Mouse (Mus musculus) kidney, postnatal 0 days (tissue): Measurements from ENCODE around the gene Tarm1. TPM values are rescaled to one million over a fixed set of nuclear protein-coding genes. Genes with fewer than 3 reads are reported as not detected.
A peak's percentile ranks its signal among the peaks of the same experiment; 100 is the strongest.

Source experiments
- ATAC-seq: fragments of 200-750 bp; cut with Nextera tagmentation; replicated peaks from 2 replicates; pipeline ENCODE4 v1.8.0; 2017; ENCODE audit warnings: low read depth, moderate number of reproducible peaks, moderate TSS enrichment, moderate library complexity; ENCODE audit not compliant: low FRiP score
- DNase-seq: peaks from one replicate; pipeline ENCODE4 v3.0.0-alpha.2; 2016; ENCODE audit warnings: low spot score
- H3K27ac ChIP-seq: fragments of 300-500 bp; sonication (generic); 2 replicates; pipeline ENCODE4 v1.5.1; 2014; ENCODE audit warnings: mild to moderate bottlenecking
- H3K27me3 ChIP-seq: fragments of 300-500 bp; sonication (generic); 2 replicates; pipeline ENCODE4 v1.6.1; 2014; ENCODE audit warnings: low read length, mixed read lengths; ENCODE audit not compliant: insufficient read depth
- H3K36me3 ChIP-seq: fragments of 300-500 bp; sonication (generic); 2 replicates; pipeline ENCODE4 v1.6.1; 2014; ENCODE audit warnings: low read length, mixed read lengths; ENCODE audit not compliant: insufficient read depth
- H3K4me1 ChIP-seq: fragments of 300-500 bp; sonication (generic); replicated peaks from 2 replicates; pipeline ENCODE4 v1.6.1; 2014; ENCODE audit warnings: antibody characterized with exemption, low read length, mixed read lengths; ENCODE audit not compliant: insufficient read depth
- H3K4me2 ChIP-seq: fragments of 300-500 bp; sonication (generic); 2 replicates; pipeline ENCODE4 v1.6.1; 2014; ENCODE audit warnings: mild to moderate bottlenecking, low read length, moderate library complexity, mixed read lengths
- H3K4me3 ChIP-seq: fragments of 300-500 bp; sonication (generic); replicated peaks from 2 replicates; pipeline ENCODE4 v1.5.1; 2014; ENCODE audit warnings: low read depth, low read length
- H3K9ac ChIP-seq: fragments of 300-500 bp; sonication (generic); 2 replicates; pipeline ENCODE4 v1.6.1; 2014; ENCODE audit warnings: low read depth, low read length
- H3K9me3 ChIP-seq: fragments of 300-500 bp; sonication (generic); replicated peaks from 2 replicates; pipeline ENCODE4 v1.6.1; 2016; ENCODE audit warnings: low read length, inconsistent platforms, mixed read lengths
- CTCF ChIP-seq: IDR thresholded peaks from 2 replicates; pipeline ENCODE4 v1.5.1; 2016; ENCODE audit warnings: antibody characterized with exemption, low read depth, mild to moderate bottlenecking, moderate library complexity
- WGBS: fragments of 180-500 bp; shearing (Covaris S2); extraction: QIAGEN DNeasy Blood & Tissue Kit; methylation state at CpG from one replicate; pipeline ENCODE4 v1.1.7; 2014; 5-methylcytosine and 5-hydroxymethylcytosine counted together
- polyA plus RNA-seq: library from polyadenylated mRNA; unstranded; fragments of >200 nt; fragmentation: Nextera tagmentation; extraction: Ambion mirVana; gene quantifications from 2 replicates; pipeline ENCODE4 v1.2.1, GENCODE M21; 2015

The Tarm1 gene
- polyA plus RNA-seq, 1 experiment from 2014 or later = 0.88 TPM

DNA sequence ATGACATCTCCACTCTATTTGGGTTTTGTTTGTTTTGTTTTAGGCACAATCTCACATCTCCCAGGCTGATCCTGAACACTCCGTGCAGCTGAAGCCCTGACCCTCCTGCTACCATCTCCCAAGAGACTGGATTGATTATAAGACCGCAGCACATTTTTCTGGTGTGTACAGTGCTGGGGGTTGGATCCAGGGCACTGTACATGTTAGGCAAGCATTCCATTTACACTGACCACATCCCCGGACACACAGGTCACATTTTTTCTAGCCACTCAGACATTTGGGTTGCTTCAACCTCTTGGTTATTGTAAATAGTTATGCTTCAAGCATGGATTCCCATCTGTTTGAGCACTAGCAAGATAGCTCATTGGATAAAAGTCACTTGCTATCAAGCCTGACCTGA, 55.8 kb downstream of the Tarm1 start:
- Histone ChIP-seq H3K4me1 (no peaks in the 10 kb centered on the region), H3K4me3 (no peak overlapping the region), H3K9ac (no peak overlapping the region), H3K27me3 (no peaks in the 10 kb centered on the region), H3K9me3 (no peaks in the 10 kb centered on the region), H3K27ac (no peak overlapping the region), H3K36me3 (no peaks in the 10 kb centered on the region), H3K4me2 (no peak overlapping the region)
- no peak for TF ChIP-seq CTCF
- ATAC-seq (no peak), DNase-seq (no peak)
- WGBS = 71% methylated on average over 3 of the region's 3 CpGs

DNA sequence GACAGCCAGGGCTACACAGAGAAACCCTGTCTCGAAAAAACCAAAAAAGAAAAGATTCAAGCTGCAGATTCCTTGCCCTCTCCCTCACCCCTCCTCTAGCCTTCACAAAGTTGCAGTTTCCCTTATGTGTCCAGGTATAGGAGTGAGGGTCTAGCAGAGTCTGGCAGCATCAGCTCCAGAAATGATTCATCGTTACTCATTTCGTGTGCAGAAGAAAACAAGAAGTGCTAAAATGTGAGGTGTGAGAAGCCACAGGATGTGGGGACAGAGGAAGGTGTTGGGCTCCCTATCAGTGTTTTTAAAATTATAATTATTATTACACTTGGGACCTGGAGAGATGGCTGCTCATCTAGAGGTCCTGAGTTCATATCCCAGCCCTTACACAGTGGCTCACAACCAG, 57.7 kb downstream of the Tarm1 start:
- 70% methylated on average over 3 of the region's 3 CpGs for WGBS
- Histone ChIP-seq H3K4me1 (no peaks in the 10 kb centered on the region), H3K36me3 (no peaks in the 10 kb centered on the region), H3K27ac (no peak overlapping the region), H3K4me3 (no peak overlapping the region), H3K27me3 (no peaks in the 10 kb centered on the region), H3K9me3 (no peaks in the 10 kb centered on the region), H3K4me2 (no peak overlapping the region), H3K9ac (no peak overlapping the region)
- TF ChIP-seq CTCF = no peak
- no peak for DNase-seq
- no peak for ATAC-seq

DNA sequence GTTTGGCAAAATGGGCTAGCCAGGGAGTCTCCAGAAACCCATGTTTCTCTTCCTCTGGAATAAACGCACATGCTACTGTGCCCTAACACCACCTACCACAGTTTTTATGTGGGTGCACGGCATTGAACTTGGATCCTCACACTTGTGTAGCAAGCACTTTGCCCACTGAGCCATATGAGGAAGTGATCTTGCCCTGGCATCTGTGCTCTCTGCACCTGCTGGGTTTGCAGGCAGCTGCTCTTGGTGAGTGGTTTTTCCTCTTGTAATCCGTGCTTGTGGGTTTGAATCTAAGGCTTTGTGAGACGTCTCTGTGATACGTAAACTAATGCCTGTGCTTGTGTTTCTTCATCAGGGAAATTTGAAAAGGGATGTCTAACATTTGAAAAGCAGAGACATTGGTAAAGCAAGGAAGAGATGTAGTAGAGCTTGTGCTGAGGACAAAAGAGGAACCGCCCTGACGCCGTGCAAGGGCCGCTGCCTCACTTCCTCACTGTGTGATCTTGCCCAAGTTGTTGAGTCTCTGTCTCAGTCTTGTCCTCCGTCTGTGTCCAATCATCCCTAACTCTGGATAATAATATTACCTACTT, 59.9 kb downstream of the Tarm1 start:
- Histone ChIP-seq H3K4me3 (no peak overlapping the region), H3K27me3 (no peaks in the 10 kb centered on the region), H3K9me3 (no peaks in the 10 kb centered on the region), H3K27ac (no peak overlapping the region), H3K36me3 (no peaks in the 10 kb centered on the region), H3K4me2 (no peak overlapping the region), H3K4me1 (no peaks in the 10 kb centered on the region), H3K9ac (no peak overlapping the region)
- DNase-seq = no peak
- no peak for ATAC-seq
- TF ChIP-seq CTCF = no peak
- 84% methylated on average over 10 of the region's 10 CpGs for WGBS

DNA sequence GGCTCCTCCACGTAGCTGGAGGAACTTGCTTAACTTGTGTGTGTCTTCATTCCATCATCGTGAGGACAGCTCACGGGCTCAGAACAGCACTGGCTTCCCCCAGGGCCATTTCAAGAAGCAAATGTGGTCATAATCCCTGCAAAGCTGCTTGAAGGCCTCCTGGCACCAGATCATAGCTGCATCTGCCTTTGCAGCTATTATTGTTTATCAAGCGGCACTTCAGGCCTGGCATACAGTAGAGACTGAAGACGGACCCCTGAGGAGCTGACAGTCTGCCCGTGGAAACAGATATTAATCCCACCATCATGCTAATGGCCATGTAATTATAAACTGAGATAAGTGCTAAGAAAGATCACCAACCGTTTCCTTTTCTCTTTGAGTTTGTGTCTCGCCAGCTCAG, 61.9 kb downstream of the Tarm1 start:
- TF ChIP-seq CTCF = no peak
- ATAC-seq (no peak), DNase-seq (no peak)
- Histone ChIP-seq H3K36me3 (no peaks in the 10 kb centered on the region), H3K9me3 (no peaks in the 10 kb centered on the region), H3K4me2 (no peak overlapping the region), H3K4me3 (no peak overlapping the region), H3K4me1 (no peaks in the 10 kb centered on the region), H3K27me3 (no peaks in the 10 kb centered on the region), H3K9ac (no peak overlapping the region), H3K27ac (no peak overlapping the region)
- 83% methylated on average over 8 of the region's 8 CpGs for WGBS

DNA sequence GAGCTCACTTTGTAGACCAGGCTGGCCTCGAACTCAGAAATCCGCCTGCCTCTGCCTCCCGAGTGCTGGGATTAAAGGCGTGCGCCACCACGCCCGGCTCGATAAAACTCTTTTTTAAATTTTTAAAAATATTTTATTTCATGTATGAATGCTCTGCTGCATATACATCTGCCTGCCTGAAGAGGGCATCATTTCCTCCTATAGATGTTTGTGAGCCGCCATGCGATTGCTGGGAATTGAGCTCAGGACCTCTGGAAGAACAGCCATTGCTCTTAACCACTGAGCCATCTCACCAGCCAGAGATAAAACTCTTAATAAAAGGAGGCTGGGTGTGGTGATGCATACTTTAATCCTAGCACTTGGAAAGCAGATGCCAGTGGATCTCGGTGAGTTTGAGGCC, 62.4 kb downstream of the Tarm1 start:
- WGBS = 90% methylated on average over 9 of the region's 11 CpGs
- Histone ChIP-seq H3K9me3 (no peaks in the 10 kb centered on the region), H3K27me3 (no peaks in the 10 kb centered on the region), H3K4me2 (no peak overlapping the region), H3K9ac (no peak overlapping the region), H3K4me3 (no peak overlapping the region), H3K4me1 (no peaks in the 10 kb centered on the region), H3K27ac (no peak overlapping the region), H3K36me3 (no peaks in the 10 kb centered on the region)
- no peak for ATAC-seq
- TF ChIP-seq CTCF = no peak
- no peak for DNase-seq

DNA sequence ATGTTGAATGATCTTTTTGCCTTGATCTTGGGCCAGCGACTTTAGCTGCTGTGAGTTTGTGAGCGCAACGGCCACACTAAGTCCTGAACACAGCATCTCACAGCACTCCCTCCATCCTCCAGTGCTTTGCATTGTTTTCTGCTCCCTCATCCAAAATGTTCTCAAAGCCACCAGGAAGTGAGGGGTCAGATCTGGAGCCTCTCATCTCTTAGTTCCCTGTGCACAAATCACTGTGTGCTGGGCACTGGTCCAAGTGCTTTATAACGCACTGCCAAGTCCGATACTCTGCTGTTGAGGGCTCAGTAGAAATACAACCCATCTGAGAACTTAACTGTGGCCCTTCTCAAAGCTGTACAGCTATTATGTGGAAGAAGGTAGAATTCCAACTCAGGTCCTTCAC, 64.5 kb downstream of the Tarm1 start:
- Histone ChIP-seq H3K4me3 (no peak overlapping the region), H3K4me2 (no peak overlapping the region), H3K27ac (no peak overlapping the region), H3K4me1 (no peaks in the 10 kb centered on the region), H3K36me3 (no peaks in the 10 kb centered on the region), H3K9me3 (no peaks in the 10 kb centered on the region), H3K9ac (no peak overlapping the region), H3K27me3 (no peaks in the 10 kb centered on the region)
- TF ChIP-seq CTCF = no peak
- DNase-seq (peak; percentile 12), ATAC-seq (no peak)
- 35% methylated on average over 5 of the region's 5 CpGs for WGBS

Other genes starting within 250 kb of the Tarm1 start
- gene Myadm, start 213.5 kb downstream of the Tarm1 start, polyA plus RNA-seq = 73.0 and 79.8 TPM in 2 replicates
- 0.05 TPM in 2 replicates for gene Prkcg, start 213.4 kb downstream of the Tarm1 start, polyA plus RNA-seq
- 0.64 and 0.83 TPM in 2 replicates for gene Cacng7, start 169.7 kb downstream of the Tarm1 start, polyA plus RNA-seq
- 0.67 and 1.1 TPM in 2 replicates for gene Cacng8, start 111.9 kb downstream of the Tarm1 start, polyA plus RNA-seq
- 0.11 TPM in 1 of 2 replicates, not detected in the other for gene Cacng6, start 78.4 kb downstream of the Tarm1 start, polyA plus RNA-seq
- gene Oscar, start 113.5 kb upstream of the Tarm1 start, polyA plus RNA-seq = 0.14 TPM in 1 of 2 replicates, not detected in the other
- gene Ndufa3, start 114.7 kb upstream of the Tarm1 start, polyA plus RNA-seq = 637 and 674 TPM in 2 replicates
- 17.0 and 19.3 TPM in 2 replicates for gene Tfpt, start 127.3 kb upstream of the Tarm1 start, polyA plus RNA-seq
- 66.3 and 74.6 TPM in 2 replicates for gene Prpf31, start 127.4 kb upstream of the Tarm1 start, polyA plus RNA-seq
- gene Cnot3, start 142.6 kb upstream of the Tarm1 start, polyA plus RNA-seq = 39.0 and 41.7 TPM in 2 replicates
- gene Leng1, start 163.2 kb upstream of the Tarm1 start, polyA plus RNA-seq = 17.5 and 18.5 TPM in 2 replicates
- 27.9 and 28.1 TPM in 2 replicates for gene Tmc4, start 174.9 kb upstream of the Tarm1 start, polyA plus RNA-seq
- gene Tsen34, start 190.2 kb upstream of the Tarm1 start, polyA plus RNA-seq = 228 and 235 TPM in 2 replicates
- 55.2 and 60.0 TPM in 2 replicates for gene Mboat7, start 190.9 kb upstream of the Tarm1 start, polyA plus RNA-seq
- gene Rps9, start 201.4 kb upstream of the Tarm1 start, polyA plus RNA-seq = 1,586 and 1,624 TPM in 2 replicates
- gene Pirb, start 217.8 kb upstream of the Tarm1 start, polyA plus RNA-seq = 1.3 and 1.4 TPM in 2 replicates